Mouse (Mus musculus) kidney, postnatal 0 days (tissue): ENCODE results near the gene Skap2. TPM values are rescaled to one million over a fixed set of nuclear protein-coding genes. Genes with fewer than 3 reads are reported as not detected.

ENCODE experiments used
- ATAC-seq: fragments of 200-750 bp; cut with Nextera tagmentation; replicated peaks from 2 replicates; pipeline ENCODE4 v1.8.0; 2017; ENCODE audit warnings: low read depth, moderate number of reproducible peaks, moderate TSS enrichment, moderate library complexity; ENCODE audit not compliant: low FRiP score
- DNase-seq: peaks from one replicate; pipeline ENCODE4 v3.0.0-alpha.2; 2016; ENCODE audit warnings: low spot score
- H3K27ac ChIP-seq: fragments of 300-500 bp; sonication (generic); 2 replicates; pipeline ENCODE4 v1.5.1; 2014; ENCODE audit warnings: mild to moderate bottlenecking
- H3K27me3 ChIP-seq: fragments of 300-500 bp; sonication (generic); 2 replicates; pipeline ENCODE4 v1.6.1; 2014; ENCODE audit warnings: low read length, mixed read lengths; ENCODE audit not compliant: insufficient read depth
- H3K36me3 ChIP-seq: fragments of 300-500 bp; sonication (generic); 2 replicates; pipeline ENCODE4 v1.6.1; 2014; ENCODE audit warnings: low read length, mixed read lengths; ENCODE audit not compliant: insufficient read depth
- H3K4me1 ChIP-seq: fragments of 300-500 bp; sonication (generic); replicated peaks from 2 replicates; pipeline ENCODE4 v1.6.1; 2014; ENCODE audit warnings: antibody characterized with exemption, low read length, mixed read lengths; ENCODE audit not compliant: insufficient read depth
- H3K4me2 ChIP-seq: fragments of 300-500 bp; sonication (generic); 2 replicates; pipeline ENCODE4 v1.6.1; 2014; ENCODE audit warnings: mild to moderate bottlenecking, low read length, moderate library complexity, mixed read lengths
- H3K4me3 ChIP-seq: fragments of 300-500 bp; sonication (generic); replicated peaks from 2 replicates; pipeline ENCODE4 v1.5.1; 2014; ENCODE audit warnings: low read depth, low read length
- H3K9ac ChIP-seq: fragments of 300-500 bp; sonication (generic); 2 replicates; pipeline ENCODE4 v1.6.1; 2014; ENCODE audit warnings: low read depth, low read length
- H3K9me3 ChIP-seq: fragments of 300-500 bp; sonication (generic); replicated peaks from 2 replicates; pipeline ENCODE4 v1.6.1; 2016; ENCODE audit warnings: low read length, inconsistent platforms, mixed read lengths
- CTCF ChIP-seq: IDR thresholded peaks from 2 replicates; pipeline ENCODE4 v1.5.1; 2016; ENCODE audit warnings: antibody characterized with exemption, low read depth, mild to moderate bottlenecking, moderate library complexity
- WGBS: fragments of 180-500 bp; shearing (Covaris S2); extraction: QIAGEN DNeasy Blood & Tissue Kit; methylation state at CpG from one replicate; pipeline ENCODE4 v1.1.7; 2014; 5-methylcytosine and 5-hydroxymethylcytosine counted together
- polyA plus RNA-seq: library from polyadenylated mRNA; unstranded; fragments of >200 nt; fragmentation: Nextera tagmentation; extraction: Ambion mirVana; gene quantifications from 2 replicates; pipeline ENCODE4 v1.2.1, GENCODE M21; 2015

Skap2 gene
- polyA plus RNA-seq, 1 experiment from 2014 or later, result 35.6 TPM

DNA sequence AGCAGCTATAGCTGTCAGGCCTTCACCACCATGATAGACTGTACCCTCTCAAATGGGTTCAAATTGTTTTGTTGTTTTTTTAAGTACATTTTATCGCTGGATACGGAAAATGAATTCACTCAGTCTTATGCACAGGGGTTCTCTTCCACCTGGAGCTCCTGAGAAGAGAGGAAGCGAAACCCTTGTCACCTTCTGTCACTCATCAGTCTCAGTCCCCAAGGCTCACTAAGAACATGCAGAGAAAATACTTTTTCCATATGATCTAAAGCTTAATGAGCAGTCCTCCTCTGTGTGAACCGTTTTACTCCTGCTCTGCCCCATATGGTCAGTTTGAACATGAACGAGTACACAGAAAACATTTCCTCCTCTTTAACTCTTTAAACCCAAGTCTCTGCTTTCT is 7.9 kb upstream of the Skap2 start:
- H3K36me3 ChIP-seq, result no peaks in the 10 kb centered on the region
- WGBS, result 80% methylated on average over 5 of the region's 5 CpGs
- ATAC-seq, result no peak
- no peak overlapping the region for H3K4me3 ChIP-seq
- no peak overlapping the region for H3K9ac ChIP-seq
- no peaks in the 10 kb centered on the region for H3K9me3 ChIP-seq
- no peaks in the 10 kb centered on the region for H3K27me3 ChIP-seq
- no peak overlapping the region for H3K27ac ChIP-seq
- no peak for DNase-seq
- TF ChIP-seq CTCF, result no peak
- H3K4me1 ChIP-seq, result no peaks in the 10 kb centered on the region
- no peak overlapping the region for H3K4me2 ChIP-seq

DNA sequence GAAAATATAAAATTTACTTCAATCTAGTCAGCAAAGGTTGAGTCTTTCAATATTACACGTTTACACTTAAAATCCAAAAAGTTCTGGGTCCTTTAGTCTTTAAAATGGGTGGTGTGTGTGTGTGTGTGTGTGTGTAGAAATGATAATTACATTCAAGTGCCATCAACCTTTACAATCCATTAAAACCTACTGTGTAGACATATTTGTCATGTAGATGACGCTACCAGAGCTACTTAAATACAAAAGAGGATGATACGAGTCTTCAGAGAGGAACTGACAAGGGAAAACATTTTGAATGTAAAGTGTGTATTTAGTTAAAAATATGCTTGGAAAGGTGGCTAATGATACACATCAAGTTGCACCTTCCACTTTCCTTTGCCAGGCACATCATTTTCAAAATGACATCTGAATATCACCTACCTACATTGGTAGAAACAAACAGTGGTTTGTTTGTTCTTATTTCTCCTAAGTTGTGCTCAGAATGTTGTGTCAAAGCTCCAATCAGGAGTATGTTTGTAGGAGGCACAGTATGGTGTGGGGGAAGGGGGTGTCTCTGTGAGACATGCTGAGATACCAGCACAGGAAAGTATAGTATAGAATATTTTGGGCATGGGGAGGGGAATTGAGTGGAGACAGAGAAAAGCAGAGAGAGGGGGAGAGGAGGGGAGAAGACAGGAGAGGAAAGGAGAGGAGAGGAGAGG is 1.0 kb upstream of the Skap2 start:
- 13% methylated on average over 3 of the region's 3 CpGs for WGBS
- no peak for DNase-seq
- TF ChIP-seq CTCF, result no peak

DNA sequence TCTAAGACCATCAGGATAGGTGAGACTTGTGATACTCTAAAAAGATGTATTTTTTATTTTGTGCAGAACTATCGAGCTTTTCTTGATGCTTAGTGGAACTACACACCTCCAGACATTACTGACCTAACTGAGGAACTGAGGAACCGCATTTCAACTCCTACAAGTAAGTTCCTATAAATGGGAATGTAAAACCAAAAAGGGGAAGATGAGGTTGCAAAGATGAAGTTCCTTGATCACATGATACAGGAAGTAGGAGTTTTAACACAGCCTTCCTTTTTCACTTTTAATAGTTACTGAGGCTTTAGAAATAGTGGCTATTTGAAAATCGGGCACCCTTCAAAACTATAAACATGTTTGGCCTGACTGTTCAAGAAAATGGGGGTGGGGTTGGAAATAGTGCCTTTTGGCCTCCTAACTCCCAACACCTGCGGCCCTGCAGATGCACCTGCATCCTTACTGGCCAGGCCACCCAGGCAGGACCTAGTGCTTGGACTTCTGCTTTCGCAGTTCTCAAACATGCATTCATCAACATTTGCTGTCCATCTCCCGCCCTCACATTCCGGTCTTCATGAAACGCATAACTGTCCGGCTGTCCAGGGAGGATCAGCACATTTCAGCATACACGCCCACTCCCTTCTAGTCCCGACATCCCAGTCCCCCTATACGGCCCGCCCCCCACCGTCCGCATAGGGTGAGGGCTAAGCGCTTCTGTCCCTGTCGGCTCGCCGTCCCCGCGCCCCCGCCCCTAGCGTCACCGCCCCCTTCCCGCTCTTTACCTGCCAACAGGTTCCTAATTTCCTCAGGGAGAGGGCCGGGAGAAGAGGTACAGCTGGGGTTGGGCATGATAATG is 565 bp downstream of the Skap2 start:
- Histone ChIP-seq H3K4me2 (peak overlapping the region; percentile 69), H3K9me3 (no peaks in the 10 kb centered on the region), H3K4me1 (no peaks in the 10 kb centered on the region), H3K4me3 (peak overlapping the region; percentile 74), H3K27me3 (0 out of 2 replicates have a peak, but pooled peaks cover 3% of the 10 kb centered on the region), H3K9ac (peak overlapping the region; percentile 61; the same call in 1 of the 2 replicates), H3K27ac (peak overlapping the region; percentile 73; the same call in 1 of the 2 replicates), H3K36me3 (no peaks in the 10 kb centered on the region)
- TF ChIP-seq CTCF, result no peak
- DNase-seq (peak; percentile 77), ATAC-seq (peak; percentile 85)
- 7% methylated on average over 26 of the region's 26 CpGs for WGBS

More for the DNA sequence above, 1.0 kb upstream of the Skap2 start:
- H3K27me3 ChIP-seq, result no peaks in the 10 kb centered on the region
- no peaks in the 10 kb centered on the region for H3K36me3 ChIP-seq
- peak overlapping the region; percentile 58 for H3K4me2 ChIP-seq
- peak overlapping the region; percentile 74 for H3K4me3 ChIP-seq
- H3K4me1 ChIP-seq, result no peaks in the 10 kb centered on the region
- H3K9ac ChIP-seq, result peak overlapping the region; percentile 59
- no peak overlapping the region for H3K27ac ChIP-seq
- no peak for ATAC-seq
- H3K9me3 ChIP-seq, result no peaks in the 10 kb centered on the region

DNA sequence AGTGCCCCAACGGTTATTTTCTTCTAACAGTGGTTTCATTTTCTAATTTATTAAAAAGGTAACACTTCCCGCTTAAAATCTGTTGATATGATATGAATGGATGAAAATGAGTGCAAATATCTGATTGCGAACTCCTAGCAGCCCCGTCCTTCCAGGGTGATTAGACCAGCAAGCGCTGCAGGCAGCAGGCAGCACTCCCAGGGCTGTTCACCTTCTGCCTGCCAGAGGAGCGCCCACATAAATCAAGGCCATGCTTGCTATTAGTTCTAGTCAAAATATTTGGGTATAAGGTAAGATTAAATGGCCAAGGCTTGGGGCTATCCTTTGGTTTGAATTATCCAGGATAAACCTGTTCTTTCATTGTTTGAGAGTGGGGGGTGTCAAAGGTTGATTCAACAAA is 3.0 kb downstream of the Skap2 start:
- DNase-seq, result no peak
- H3K27me3 ChIP-seq, result 0 out of 2 replicates have a peak, but pooled peaks cover 3% of the 10 kb centered on the region
- no peak overlapping the region for H3K9ac ChIP-seq
- no peak overlapping the region for H3K4me2 ChIP-seq
- no peaks in the 10 kb centered on the region for H3K9me3 ChIP-seq
- 59% methylated on average over 6 of the region's 6 CpGs for WGBS
- no peak for ATAC-seq
- TF ChIP-seq CTCF, result no peak
- H3K4me3 ChIP-seq, result no peak overlapping the region
- no peaks in the 10 kb centered on the region for H3K36me3 ChIP-seq
- peaks cover 8% of the 10 kb centered on the region; the same call in 1 of the 2 replicates for H3K4me1 ChIP-seq
- no peak overlapping the region for H3K27ac ChIP-seq

DNA sequence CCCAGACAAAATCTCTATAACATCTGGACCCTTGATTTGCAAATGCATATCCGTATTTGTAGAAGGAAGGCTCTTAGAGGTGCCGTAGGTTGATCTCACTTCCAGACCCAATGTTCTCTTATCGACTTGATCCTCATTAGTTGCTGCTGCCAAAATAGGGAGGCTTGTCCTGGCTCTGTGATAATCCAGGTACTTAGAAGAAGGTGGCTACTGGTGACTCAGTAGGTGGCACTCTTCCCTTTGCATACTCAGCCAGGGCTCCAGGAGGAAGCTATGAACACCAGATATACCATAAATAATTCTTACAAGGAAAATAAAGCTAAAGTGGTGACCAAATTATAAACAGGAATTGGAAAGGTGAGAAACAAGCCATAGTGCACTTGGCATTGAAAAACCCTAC is 3.6 kb downstream of the Skap2 start:
- 55% methylated on average over 3 of the region's 3 CpGs for WGBS

DNA sequence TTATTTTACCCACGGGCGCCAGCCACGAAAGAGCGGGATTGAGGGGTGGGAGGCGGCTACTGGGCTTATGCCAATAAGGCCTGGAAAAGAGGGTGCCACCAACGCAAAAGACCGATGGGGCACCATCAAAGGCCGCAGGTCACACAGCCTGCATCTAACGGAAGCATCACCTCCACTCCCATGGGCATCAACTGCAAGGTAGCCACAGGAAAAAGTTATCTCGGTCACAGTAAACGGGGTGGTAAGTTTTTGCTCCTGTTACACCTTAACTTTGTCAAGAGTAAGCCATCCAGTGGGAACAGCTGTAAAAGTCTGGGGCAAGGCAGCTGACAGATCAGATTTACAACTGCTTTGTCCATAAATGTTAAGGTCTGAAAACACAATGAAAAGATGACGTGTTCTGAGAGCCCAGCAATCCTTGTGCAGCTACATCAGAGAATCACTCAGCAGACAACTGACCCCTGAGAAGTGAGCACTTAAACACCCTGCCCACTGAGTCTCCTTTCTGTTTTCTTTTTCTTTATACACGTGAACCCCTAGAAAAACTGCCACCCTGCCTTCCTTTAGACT is 5.6 kb downstream of the Skap2 start:
- peak overlapping the region; percentile 27; the same call in 1 of the 2 replicates for H3K4me3 ChIP-seq
- no peaks in the 10 kb centered on the region for H3K36me3 ChIP-seq
- ATAC-seq (no peak), DNase-seq (peak; percentile 63)
- peak overlapping the region; percentile 60 for H3K4me2 ChIP-seq
- H3K27ac ChIP-seq, result 0 out of 2 replicates have a peak overlapping the region, but pooled peaks have one; percentile 39
- H3K27me3 ChIP-seq, result 0 out of 2 replicates have a peak, but pooled peaks cover 3% of the 10 kb centered on the region
- no peaks in the 10 kb centered on the region for H3K9me3 ChIP-seq
- no peak for TF ChIP-seq CTCF
- peaks cover 8% of the 10 kb centered on the region; the same call in 1 of the 2 replicates for H3K4me1 ChIP-seq
- H3K9ac ChIP-seq, result peak overlapping the region; percentile 2; the same call in 1 of the 2 replicates
- 15% methylated on average over 13 of the region's 13 CpGs for WGBS

More for the DNA sequence above, 3.6 kb downstream of the Skap2 start:
- no peak for ATAC-seq
- no peak overlapping the region for H3K9ac ChIP-seq
- no peak overlapping the region for H3K4me3 ChIP-seq
- no peaks in the 10 kb centered on the region for H3K36me3 ChIP-seq
- DNase-seq, result peak; percentile 60
- no peak overlapping the region for H3K27ac ChIP-seq
- 0 out of 2 replicates have a peak, but pooled peaks cover 3% of the 10 kb centered on the region for H3K27me3 ChIP-seq
- peaks cover 8% of the 10 kb centered on the region; the same call in 1 of the 2 replicates for H3K4me1 ChIP-seq
- no peaks in the 10 kb centered on the region for H3K9me3 ChIP-seq
- TF ChIP-seq CTCF, result peak; percentile 64
- no peak overlapping the region for H3K4me2 ChIP-seq
